Mouse (Mus musculus) c-Kit-positive CD71-positive TER-119-positive erythroid progenitor cells, embryonic 14.5 days (primary cell): Measurements from ENCODE around the gene Ncapg2.

Source experiments
- DNase-seq: peaks from one replicate; pipeline ENCODE4 v3.0.0-alpha.2; 2013; ENCODE audit warnings: low spot score

The Ncapg2 gene

DNA sequence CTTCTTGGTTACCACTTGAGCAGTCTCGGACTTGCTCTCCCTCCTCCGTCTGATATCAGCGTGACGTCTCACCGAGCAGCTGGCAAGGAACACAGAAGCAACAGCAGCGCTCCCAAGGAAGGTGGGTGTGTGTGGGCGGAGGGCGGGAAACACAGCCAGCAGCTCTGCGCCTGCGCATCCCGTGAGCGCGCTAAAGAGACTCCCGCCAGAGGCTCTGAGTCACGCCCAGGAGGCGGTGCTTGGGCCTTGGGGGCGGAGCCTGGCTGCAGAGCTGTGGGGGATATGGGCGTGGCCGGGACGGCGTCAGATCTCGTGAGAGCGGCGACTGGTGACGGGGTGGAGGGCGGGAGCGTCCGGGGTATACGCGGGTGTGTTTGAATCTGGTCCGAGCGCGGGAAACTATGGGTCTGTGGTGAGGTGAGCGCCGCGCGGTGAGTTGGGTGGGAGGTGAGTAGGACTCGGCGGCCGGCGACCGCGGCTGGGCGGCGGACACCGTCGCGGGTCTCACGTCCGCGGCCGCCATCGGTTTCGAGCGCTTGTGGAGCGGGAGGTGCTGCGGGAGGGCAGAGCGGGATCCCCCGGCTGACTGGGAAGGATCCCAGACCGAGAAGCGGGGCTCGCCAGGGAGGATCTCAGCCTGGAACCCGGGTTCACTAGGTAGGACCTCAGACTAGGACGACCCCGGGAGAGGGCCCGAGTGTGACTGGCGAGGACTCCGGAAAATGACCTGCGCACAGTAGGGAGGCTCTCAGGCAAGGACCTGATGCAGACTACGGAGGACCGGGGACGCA, at the start of gene Ncapg2:
Ncapg2 (plus strand) TSS at position 358 of the 791 bp plus-strand sequence.
- DNase-seq: peak; percentile 99

DNA sequence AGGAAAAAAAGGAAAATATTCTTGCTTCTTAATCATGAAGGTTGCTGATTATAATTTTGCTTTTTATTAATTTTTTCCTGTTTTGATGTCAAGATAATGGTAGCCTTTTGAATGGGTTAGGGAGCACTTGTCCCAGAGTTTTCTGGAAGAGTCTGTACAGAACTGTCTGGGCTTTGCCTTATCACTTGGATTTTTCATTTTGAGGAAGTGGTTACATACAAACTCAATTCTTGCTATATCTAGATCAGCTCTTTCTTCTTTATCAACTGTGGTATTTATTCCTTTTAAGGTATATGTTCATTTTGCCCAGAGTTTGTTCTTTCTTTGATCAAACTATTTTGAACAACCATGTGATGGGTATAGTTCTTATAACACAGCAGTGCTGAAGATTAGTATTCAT, 43.1 kb upstream of the Ncapg2 start:
- DNase-seq: no peak

GRCm38 (mm10) chr12:116366900-116367299, 38.3 kb upstream of the Ncapg2 start:
- no peak for DNase-seq

DNA sequence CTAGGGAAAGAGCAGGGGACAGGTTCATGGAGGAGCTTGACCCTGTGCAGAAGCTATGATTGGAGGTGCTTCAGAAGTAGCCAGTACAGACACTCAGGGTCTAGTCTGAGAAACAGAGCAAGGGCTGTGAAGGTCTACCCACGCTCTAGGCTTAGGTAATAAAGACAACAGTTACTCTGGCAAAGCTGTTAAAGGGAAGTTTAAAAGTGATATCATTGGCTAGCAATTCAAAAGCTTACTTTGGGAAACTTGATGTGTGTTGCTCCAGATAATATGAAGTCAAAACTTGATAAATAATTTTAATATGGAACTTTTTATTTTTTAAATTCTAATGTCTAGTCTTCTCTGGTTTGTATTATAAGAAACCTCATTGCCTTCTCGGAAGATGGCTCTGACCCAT, 37.9 kb upstream of the Ncapg2 start:
- no peak for DNase-seq

DNA sequence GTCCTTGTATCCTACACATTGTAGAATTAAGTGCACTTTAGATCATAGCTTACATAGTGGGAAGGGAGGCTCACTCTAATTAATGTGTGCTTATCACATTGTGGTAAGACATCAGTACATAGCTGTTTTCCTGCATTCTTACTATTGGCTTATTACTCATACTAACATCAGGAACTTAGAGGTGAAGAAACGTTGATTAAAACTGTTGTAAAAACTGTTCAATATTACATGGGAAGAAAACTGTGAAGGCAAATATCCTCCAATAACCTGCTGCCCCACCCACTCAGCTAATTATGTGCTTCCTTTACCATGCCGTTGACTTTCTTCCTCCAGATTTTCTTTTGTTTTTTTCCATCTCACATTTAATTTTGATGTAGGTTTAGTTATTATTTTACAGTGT, 36.3 kb upstream of the Ncapg2 start:
- no peak for DNase-seq

DNA sequence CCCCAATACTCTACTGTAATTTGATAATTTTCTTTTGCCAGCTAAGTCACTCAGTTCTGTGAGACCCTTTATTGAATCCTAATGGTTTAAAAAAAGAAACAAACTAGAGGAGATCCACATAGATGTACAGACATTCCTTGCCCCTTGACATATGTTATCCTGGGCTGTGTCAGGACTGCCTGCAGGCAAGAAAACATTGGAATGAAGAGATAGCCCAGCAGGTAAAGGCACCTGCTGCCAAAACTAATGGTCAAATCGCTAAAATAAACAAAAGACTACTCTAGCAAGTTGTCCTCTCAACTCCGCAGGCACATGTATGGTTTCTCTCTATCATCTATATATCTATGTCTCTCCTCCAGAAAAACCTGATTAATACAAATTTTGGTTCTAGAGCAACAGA, 22.1 kb upstream of the Ncapg2 start:
- no peak for DNase-seq

- DNase-seq: no peak
These were observed 21.2 kb upstream of the Ncapg2 start for GRCm38 (mm10) chr12:116383995-116384394.

DNA sequence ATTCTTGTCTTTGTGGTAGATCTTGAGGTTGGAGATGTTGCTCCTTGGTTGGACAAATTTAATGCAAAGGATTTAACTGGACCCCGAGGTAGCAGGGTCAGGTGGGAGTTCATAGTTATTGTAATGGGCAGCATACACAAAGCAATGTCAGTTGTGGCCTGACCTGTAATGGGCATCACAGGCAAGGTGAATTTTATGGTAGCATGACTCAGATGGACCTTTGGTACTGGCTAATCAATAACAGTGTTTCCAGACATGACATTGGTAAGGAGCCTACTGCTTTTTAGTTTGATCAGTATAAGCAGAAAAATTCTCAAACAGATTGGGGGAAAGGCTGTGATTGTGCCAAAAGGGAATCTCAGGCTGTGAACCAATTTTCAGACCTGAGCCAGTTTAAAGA, 18.4 kb upstream of the Ncapg2 start:
- DNase-seq: no peak

DNA sequence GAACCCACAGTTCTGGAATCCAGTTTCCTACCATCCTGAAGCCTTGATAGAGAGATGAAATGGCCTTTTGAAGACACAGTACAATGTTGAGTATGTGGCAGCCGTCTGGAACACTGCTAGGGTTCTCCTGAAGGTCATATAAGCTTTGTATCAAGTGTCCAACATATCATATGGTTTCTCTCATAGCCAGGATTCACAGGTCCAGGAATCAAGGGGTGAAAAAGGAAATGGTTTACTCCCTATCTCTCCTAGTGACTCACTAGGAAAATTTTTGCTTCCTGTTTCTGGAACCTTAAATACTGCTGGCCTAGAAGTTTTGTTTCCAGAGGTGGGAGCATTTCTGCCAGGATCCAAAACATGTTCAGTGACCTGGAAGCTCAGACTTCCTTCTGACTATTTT, 15.3 kb upstream of the Ncapg2 start:
- DNase-seq: no peak

DNA sequence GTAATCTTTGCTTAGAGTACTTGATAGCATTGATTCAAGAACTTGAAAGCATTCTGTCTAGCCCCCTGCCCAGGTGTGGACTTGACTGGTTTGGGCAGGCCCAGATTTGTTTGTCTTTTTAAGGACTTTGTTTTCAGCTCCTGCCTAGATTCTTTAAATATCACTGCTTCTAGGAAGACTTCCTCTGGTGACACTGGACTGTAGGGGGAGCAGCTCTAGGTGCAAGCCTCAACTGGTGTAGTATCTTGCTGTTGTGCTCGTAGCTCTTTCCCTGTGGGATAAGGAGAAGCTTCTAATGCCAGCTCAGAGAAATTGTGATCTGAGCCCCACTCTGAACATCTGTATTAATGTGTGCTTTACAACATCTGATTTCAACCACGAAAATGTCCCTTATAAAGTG, 10.9 kb upstream of the Ncapg2 start:
- DNase-seq: no peak

- no peak for DNase-seq
These were observed 9.9 kb upstream of the Ncapg2 start for GRCm38 (mm10) chr12:116395312-116395711.

- no peak for DNase-seq
These were observed 9.0 kb upstream of the Ncapg2 start for GRCm38 (mm10) chr12:116396072-116396695.

DNA sequence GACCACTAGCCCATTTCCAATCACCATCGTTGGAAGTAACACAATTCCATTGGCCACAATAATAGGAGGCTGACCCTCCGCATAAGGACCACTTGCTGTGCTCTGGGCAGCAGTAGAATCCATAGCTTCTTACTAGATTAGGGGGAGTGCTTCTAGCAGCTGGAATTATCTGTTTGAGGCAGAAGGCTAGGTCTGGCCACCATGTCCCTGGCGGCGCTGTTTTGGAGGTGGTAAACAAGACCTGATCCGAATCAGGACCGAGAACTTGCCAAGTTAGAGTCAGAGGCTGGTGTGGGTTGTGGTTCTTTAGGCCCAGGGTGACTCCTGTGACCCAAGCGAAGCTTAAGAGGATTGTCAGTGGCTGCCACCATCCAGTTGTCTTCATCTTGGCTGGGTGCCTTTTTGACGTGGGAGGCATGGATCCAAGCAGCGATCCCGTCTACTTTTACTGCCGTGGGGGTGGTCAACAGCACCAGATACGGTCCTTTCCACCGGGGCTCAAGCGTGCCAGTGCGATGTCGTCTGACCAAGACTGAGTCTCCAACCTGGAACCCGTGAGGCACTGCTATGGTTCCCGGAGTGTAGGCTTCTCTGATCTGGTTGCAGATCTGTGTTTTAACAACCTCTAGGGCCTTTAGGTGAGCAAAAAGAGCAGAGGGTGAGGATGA, 1.1 kb upstream of the Ncapg2 start:
- DNase-seq: no peak

DNA sequence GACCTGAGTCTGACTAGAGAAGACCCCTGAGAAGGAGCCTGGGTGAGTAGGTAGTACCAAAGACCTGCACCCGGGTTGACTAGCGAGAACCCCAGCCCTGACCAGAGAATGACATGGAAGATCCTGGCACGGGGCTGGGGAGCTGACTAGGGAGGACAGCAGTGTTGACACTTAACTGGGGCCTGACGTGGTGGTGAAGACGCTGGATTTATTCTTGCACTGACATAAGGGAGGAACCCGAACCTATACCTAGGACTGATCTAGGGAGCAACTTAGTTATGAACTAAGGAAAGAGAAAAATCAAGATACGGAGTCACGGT, 594 bp downstream of the Ncapg2 start:
- DNase-seq: peak; percentile 41

DNA sequence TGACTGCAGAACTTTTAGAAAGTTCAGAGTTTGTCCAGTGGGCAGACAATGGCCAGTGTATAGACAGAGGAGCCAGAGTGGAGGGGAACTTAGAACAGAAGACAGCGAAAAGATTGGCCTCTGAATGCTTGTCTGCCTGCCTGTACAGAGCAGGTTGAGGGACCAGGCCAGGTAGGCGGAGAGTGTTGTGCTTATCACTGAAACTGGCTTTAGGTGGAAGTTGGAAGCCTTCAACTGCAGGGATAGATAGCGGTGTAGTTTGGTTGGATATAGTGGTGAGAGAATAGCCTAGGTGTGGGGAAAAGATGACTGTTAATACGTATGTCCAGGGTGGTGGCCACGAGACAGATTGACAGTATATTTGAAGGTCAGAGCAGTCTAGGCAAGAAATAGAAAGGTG, 2.7 kb downstream of the Ncapg2 start:
- no peak for DNase-seq

- DNase-seq: no peak
These were observed 9.7 kb downstream of the Ncapg2 start for GRCm38 (mm10) chr12:116414941-116415340.

DNA sequence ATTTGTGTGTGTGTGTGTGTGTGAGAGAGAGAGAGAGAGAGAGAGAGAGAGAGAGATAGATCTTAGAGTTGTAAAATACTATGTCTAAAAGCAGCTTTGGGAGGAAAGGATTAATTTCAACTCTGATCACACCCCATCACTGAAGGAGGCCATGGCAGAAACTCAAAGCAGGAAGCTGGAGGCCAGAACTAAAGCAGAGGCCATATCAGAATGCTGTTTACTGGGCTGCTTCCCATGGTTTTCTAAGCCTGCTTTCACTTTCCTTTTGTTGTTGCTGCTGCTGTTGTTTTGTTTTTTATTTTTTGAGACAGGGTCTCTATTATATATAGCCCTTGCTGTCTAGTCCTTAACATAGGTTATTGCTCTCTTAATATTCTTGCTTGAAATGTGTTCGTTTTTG, 11.3 kb downstream of the Ncapg2 start:
- no peak for DNase-seq

DNA sequence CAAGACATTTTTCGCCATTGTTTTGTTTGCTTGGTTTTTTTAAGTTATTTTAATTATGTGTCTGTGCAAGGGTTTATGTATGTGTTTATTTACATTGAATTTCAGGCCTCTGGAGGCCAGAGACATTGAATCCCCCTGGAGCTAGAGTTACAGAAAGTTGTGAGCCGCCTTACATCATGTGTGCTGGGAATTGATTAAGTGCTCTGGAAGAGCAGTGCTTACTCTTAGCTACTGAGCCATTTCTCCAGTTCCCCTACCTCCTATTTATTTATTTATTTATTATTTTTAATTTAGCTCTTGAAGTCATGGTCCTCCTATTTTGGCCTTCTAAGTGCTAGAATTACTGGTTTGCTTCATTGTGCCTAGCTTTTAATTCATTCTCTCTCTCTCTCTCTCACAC, 16.5 kb downstream of the Ncapg2 start:
- no peak for DNase-seq

DNA sequence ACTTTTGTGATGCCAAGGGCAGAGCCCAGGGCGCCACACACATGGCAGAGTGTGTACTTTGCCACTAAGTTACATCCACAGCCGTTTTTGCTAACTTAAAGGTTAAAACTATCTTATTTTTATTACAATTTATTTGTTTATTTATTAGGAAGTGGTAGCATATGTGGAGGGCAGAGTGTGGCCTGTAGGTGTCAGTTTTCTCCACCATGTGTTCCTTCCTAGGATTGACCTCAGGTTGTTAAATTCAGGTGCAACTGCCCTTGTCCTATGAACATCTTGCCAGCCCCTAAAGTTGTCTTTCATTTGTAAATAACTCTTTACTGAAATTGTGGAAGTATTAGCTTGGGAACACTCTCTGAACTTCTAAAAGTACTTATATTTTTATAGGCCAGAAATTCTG, 20.2 kb downstream of the Ncapg2 start:
- no peak for DNase-seq

DNA sequence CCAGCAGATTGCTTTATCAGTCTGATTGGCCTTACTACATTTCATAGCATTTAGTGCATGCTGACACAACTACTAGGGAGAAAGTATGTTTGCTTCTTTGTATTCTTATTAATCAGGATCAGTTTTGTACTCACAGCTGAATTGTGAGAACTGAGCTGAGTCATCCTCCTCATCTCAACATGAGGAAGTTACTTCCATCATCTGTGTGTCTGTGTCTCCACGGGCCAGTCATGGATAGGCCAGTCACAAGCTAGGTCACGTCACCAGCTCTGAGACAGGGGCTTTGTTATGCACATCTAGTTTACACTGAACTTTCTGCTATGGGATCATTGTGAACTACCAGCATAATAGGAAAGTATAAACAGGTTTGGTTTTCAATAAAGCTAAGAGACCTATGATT, 28.5 kb downstream of the Ncapg2 start:
- DNase-seq: no peak

DNA sequence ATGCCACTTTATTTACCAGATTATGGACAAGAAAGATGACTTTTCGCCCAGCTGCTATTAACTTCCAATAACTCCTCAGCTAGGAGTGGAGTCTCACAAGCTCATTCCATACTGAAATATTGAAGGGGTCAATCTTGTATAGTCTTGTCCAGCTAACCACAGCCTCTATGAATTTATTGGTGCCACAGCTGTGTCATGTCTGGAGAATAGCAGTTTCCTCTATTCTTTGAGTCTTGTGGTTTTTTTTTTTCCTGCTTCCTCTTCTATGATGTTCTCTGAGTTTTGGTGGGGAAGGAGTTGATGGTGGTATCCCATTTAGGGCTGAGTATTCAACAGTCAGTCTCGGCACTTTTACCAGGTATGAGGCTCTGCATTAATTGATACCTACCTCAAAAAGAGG, 30.0 kb downstream of the Ncapg2 start:
- DNase-seq: no peak

GRCm38 (mm10) chr12:116436125-116436524, 30.9 kb downstream of the Ncapg2 start:
- DNase-seq: no peak

DNA sequence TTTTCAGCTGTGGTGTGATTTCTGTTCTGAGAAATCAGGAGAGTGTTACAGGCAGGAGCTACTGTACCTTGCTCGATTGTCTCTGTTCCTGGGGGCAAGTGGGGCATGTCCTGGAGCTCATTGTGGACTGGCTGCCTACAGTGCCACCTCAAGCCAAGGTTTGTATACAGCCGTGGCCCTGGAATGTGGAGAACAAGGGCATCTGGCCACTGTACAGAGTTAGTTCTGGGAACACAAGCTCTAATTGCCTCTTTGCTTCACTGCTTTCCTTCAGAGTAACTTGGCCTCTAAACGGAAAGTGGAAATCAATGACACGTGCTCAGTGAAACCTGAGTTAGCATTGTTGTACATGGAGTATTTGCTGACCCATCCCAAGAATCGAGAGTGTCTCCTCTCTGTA, 33.4 kb downstream of the Ncapg2 start:
- DNase-seq: no peak

- DNase-seq: no peak
These were observed 37.0 kb downstream of the Ncapg2 start for GRCm38 (mm10) chr12:116442184-116442583.
